Mouse (Mus musculus): ENCODE results near the gene Fggy. TPM values are rescaled to one million over a fixed set of nuclear protein-coding genes. Genes with fewer than 3 reads are reported as not detected.
A peak's percentile ranks its signal among the peaks of the same experiment; 100 is the strongest.

The Fggy gene
- total RNA-seq, 2 experiments from 2014 or later = 8.3 to 9.2 TPM

- DNase-seq = no peak
- intact Hi-C loops (cut with DNase I) = no loop called here
Measured at GRCm38 (mm10) chr4:95716137-95716536, 158.8 kb downstream of the Fggy start.

- intact Hi-C loops (cut with DNase I) = no loop called here
- DNase-seq = no peak
Measured at GRCm38 (mm10) chr4:95723615-95724014, 166.3 kb downstream of the Fggy start.

DNA sequence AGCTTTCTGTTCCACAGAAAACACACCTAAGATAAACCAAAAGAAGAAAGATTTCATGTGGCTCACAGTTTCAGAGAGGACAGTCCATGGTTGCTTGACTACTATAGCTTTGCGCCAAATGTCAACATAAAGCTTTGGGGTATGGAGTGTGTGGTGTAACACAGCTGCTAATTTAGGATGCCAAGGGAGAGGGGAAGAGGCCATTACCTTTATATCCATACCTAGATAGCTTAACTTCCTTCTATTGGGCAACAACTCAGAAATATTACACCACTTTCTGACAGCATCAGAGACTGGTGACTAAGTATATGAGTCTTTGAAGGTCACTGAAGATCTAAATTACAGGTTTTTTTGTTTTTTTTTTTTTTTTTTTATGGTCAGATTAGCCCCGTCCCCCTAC is 169.1 kb downstream of the Fggy start:
- DNase-seq = no peak
- intact Hi-C loops (cut with DNase I) = no loop called here

DNA sequence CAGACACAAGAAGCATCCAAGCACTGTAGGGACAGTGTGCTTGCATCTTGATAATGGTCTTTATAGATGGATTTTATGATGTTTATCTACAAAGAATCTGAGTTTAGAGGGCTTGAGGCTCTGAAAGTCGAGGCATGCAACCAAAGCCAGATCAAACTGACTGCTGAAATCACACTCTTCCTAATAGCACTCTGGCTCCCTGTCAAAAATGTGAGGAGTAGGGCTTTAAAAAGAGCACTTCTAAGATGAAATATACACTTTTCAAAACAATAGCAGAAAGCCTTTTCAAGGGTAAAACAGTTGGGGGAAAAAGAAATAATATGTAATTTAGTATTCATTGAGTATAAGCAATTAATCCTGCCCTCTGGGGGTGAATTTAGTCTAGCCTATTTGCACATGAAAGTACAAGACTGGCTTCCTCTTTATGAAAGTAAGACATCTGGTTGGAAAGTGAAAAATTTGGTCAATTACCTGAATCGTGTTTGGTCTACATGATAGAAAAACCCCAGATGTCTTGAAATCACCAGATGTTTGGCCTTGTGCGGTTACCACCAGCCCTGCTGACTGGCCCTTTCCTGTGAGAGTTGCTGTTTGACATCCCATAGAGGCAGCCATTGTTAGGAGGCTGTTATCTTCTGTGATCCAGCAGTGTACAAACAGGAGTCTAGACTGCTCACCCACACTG is 172.0 kb downstream of the Fggy start:
- no peak for DNase-seq
- intact Hi-C loops (cut with DNase I) = no loop called here

GRCm38 (mm10) chr4:95731110-95731509 is 173.8 kb downstream of the Fggy start:
- intact Hi-C loops (cut with DNase I) = no loop called here
- DNase-seq = no peak

- DNase-seq = peak; percentile 48
- intact Hi-C loops (cut with DNase I) = no loop called here
Measured at GRCm38 (mm10) chr4:95733397-95734249, 176.3 kb downstream of the Fggy start.

DNA sequence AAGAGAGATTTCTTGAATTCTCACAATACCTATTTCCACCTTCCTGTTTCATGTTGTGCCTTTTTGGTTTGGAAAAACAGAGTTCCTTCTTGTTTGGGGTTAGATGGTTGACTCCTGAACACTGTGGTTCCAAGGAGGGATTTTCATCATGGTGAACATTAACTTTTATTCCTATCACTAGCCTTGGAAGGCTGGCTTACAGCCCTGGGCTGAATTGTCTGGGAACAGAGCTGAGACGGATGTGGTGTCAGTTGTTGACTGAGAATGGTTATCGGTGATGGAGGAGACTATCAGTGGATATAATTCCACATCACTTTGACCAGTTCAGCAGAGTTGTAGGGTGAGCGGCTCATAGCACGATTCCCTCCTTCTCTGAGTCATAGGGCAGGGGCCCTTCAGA is 178.7 kb downstream of the Fggy start:
- no peak for DNase-seq
- intact Hi-C loops (cut with DNase I) = no loop called here

GRCm38 (mm10) chr4:95736674-95737073 is 179.4 kb downstream of the Fggy start:
- intact Hi-C loops (cut with DNase I) = no loop called here
- DNase-seq = no peak

DNA sequence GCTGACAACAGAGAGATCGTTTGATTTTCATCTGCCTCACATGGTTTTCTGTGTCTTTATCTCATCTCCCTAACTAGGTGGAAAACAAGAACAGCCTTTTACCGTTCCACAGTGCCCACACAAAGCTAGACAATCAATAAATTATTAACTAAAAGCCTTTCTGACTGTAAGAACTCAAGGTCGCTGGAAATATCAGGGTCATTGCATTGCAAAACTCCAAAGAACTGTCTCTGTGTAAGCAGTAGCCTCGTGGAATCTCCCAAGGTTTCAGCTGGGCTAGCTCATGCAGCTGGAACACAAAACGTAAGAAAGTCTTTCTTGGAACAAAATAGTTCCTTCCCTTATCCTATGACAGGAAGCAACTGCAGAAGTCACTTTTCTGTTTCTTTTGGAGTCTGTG is 180.9 kb downstream of the Fggy start:
- no peak for DNase-seq
- intact Hi-C loops (cut with DNase I) = no loop called here

- intact Hi-C loops (cut with DNase I) = no loop called here
- DNase-seq = no peak
Measured at GRCm38 (mm10) chr4:95738725-95739124, 181.4 kb downstream of the Fggy start.

DNA sequence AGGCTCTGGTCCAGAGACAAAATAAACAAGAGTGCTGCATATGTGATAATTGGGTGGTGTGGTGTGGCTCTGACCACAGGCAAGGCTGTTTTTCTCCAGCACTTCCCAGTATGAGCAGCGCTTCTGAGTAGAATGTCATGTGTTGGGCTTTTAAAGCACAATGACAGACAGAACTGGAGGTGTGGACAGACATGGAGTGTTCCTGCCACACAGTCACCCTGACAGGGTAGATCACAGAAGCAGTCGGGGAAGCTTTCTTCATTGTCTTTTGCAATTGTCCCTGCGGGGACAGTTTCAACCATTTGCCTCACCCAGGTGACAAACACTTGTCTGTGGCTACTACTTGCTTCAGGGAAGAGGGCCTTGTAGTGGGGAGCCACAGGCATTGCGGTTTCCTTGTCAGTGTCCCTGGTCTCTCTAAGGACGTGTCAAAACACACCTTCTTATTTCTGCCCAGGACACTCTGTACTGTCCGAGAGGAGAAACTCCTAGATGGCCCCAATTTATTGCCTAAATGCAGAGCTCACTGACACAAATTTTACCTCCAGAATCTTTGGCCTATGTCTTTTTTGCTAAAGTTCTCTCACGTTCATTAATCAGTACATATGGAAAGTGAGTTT is 183.9 kb downstream of the Fggy start:
- intact Hi-C loops (cut with DNase I) = no loop called here
- no peak for DNase-seq

- peak; percentile 2 for DNase-seq
- intact Hi-C loops (cut with DNase I) = no loop called here
Measured at GRCm38 (mm10) chr4:95742986-95743385, 185.7 kb downstream of the Fggy start.

DNA sequence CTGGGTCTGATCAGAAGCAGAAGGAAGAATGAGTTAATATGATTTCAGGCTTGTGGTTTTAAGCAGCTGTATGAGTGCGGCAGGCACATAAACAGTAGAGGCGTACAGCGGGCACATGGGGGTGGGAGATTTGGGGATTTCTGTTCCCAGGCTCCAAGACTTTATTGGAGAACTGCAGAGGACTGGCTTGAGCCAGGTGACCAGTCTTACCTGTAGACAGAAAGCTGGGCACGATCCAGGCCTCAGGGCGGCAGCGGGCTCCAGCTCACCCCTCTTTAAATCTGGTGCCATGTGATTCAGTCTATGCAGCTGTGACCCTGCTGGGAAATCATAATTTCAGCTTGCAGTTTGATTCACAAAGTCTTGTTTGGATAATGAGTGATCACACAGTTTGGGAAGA is 189.6 kb downstream of the Fggy start:
- intact Hi-C loops (cut with DNase I) = no loop called here
- DNase-seq = no peak

GRCm38 (mm10) chr4:95747415-95748202 is 190.3 kb downstream of the Fggy start:
- DNase-seq = no peak

DNA sequence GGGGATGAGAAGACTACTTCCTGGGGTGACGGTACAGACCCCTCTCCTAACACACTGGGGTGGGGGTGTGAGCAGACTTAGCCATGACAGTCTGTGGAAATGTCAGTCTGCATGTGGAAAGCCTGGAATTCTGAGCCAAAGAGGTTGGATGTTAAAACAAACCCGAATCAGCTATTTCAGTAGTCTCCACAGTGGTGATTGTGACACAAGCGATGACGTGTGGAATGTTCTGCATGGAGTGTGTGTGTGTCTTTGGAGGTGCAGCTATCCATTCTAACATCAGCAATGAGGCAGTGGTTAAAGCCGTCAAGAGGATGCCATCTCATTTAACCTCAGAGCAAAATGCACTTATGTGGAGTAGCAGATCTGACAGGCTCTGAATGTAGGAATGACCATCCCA is 192.9 kb downstream of the Fggy start:
- intact Hi-C loops (cut with DNase I) = no loop called here
- no peak for DNase-seq

More at GRCm38 (mm10) chr4:95747415-95748202, 190.3 kb downstream of the Fggy start:
- intact Hi-C loops (cut with DNase I) = no loop called here

DNA sequence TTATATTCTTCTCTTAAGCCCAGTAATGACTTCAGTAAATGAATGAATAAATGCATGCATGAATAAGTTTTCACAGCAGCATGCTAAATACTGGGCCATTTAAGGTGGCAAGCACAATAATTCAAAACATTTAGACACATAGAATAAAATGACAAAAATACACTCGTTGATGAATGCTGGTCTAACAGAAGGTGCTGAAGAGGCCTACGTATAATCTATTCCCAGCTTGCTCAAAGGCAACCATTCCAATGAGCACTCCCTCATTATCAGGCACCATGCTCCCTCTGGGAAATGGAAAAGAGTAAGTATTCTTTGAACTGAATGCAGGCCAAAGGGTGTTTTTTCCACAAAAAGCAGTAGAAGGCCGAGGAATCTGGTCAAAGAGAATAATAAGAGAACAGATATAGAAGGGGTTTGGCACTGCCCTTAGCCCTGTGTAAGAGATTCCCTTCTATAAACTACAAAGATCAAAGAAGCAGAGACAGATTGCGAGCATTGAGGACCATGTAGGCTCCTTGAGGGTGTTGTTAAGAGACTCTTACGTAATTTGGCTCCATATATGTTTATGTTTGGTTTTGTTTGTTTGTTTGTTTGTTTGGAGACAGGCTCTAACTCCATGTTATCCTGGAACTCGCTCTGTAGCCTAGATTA is 195.4 kb downstream of the Fggy start:
- no peak for DNase-seq
- intact Hi-C loops (cut with DNase I) = no loop called here

- no peak for DNase-seq
- intact Hi-C loops (cut with DNase I) = no loop called here
Measured at GRCm38 (mm10) chr4:95759027-95759731, 201.9 kb downstream of the Fggy start.

DNA sequence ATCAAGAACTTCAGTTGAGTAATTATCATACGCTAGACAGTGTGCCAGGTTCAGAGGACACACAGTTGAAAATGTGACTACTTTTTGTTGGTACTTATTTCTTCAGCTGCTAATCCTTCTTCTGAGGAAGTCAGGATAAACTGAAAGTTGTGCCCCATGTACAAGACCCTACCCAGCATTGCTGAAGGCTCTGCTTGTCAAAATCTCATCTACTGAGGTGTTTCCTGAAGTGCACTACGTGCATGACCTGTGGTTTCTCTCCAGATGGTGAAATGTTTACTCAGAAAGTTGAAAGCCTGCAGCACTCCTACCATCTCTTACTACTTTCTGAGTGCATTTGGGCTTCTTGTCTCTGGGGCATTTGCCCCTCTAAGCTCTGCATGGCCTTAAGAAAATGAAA is 208.1 kb downstream of the Fggy start:
- intact Hi-C loops (cut with DNase I) = no loop called here
- no peak for DNase-seq

DNA sequence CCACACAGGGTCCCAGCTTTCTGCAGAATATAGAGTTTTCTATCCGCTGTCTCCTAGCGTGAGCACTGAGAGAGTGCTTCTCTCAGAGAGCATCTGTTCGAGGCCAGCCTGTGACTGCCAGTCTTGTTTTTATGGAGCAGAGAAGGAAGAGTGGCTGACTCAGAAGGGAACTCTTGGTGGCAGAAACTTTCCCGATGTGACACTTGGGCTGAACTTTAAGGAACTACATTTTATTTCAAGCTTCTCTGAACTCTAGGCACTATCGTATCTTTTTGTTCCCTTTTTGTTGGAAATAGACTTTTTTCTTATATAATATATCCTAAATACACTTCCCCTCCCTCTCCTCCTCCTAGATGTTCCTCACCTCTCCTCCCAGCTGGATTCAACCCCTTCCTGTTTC is 213.2 kb downstream of the Fggy start:
- no peak for DNase-seq
- intact Hi-C loops (cut with DNase I) = no loop called here

DNA sequence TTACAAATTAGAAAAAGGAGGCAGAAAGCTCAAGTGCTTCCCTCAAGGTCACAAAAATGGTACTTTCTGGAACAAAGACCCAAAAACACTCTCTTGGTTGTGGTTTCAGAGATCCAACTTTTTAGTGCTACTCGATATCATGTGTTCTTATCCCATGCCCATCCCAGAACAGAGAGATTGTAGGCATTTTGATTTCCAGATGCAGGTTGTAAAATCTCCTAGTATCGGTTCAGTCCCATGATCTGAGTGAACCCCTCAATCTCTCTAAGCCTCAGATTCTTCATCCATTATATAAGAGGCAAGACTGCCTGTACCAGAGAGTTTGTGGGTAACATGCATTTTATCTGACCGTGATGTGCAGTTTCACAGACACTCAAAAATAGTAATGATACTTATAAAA is 214.2 kb downstream of the Fggy start:
- intact Hi-C loops (cut with DNase I) = no loop called here
- no peak for DNase-seq
